Mouse (Mus musculus): ENCODE results near the gene Nmu.
A peak's percentile ranks its signal among the peaks of the same experiment; 100 is the strongest.

DNA sequence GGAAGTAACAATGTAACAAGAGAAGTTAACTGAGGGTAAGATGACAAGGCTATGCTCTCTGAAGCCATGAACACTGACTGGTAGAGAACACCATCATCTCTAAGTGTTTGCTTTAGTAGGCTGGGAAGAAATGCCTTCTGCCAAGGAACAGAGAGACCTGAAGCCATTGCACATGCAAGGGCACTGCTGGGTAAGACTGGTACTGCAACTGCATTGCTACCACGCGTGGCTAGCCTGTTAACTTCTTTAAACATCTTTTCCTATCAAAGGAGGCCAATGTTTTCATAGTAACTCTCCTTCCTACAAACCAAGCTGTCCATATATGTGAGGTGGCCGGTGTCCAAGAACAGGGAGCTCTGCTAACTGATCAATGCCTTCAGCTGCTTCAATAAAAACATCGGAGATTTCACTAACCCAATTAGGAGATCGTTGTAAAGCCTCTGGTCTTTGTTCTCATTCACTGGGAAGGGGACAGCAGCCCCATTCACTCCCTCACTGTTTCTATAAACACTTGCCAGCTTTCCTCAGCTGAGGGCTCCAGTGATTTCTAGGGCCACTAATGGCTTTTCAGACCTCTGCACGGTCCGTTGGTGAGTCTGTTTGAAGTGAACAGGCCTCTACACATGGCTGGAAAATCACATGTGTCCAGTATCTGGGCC, 11.5 kb downstream of the Nmu start:
- no peak for TF ChIP-seq POLR2A (IDR thresholded peaks at IDR 0.05; ENCODE audit: borderline replicate concordance, extremely low read depth, insufficient read depth, insufficient read length, poor library complexity, severe bottlenecking)
- TF ChIP-seq CTCF (IDR thresholded peaks at IDR 0.05; ENCODE audit: borderline replicate concordance, extremely low read depth, insufficient read depth, insufficient read length), result peak; percentile 22; the same call in 1 of the 2 replicates

Data from brain, embryonic 14.5 days (tissue).